Mouse (Mus musculus) midbrain, embryonic 16.5 days (tissue): ENCODE measurements around the gene Siglec1. TPM values are rescaled to one million over a fixed set of nuclear protein-coding genes. Genes with fewer than 3 reads are reported as not detected.

Experiments used
- ATAC-seq: fragments of 200-750 bp; cut with Nextera tagmentation; 2 replicates; pipeline ENCODE4 v1.8.0; 2017; ENCODE audit warnings: moderate TSS enrichment
- H3K27ac ChIP-seq: fragments of 300-500 bp; sonication (generic); 2 replicates; pipeline ENCODE4 v1.5.1; 2014; ENCODE audit warnings: mild to moderate bottlenecking, low read length, mixed read lengths
- H3K27me3 ChIP-seq: fragments of 300-500 bp; sonication (generic); 2 replicates; pipeline ENCODE4 v1.6.1; 2014; ENCODE audit warnings: low read depth, low read length, mixed read lengths; ENCODE audit not compliant: control insufficient read depth, insufficient read depth
- H3K36me3 ChIP-seq: fragments of 300-500 bp; sonication (generic); 2 replicates; pipeline ENCODE4 v1.6.1; 2014; ENCODE audit warnings: mild to moderate bottlenecking, low read length, moderate library complexity, mixed read lengths; ENCODE audit not compliant: control insufficient read depth, insufficient read depth
- H3K4me1 ChIP-seq: fragments of 300-500 bp; sonication (generic); 2 replicates; pipeline ENCODE4 v1.6.1; 2014; ENCODE audit warnings: mild to moderate bottlenecking, low read length, mixed read lengths; ENCODE audit not compliant: control insufficient read depth, insufficient read depth
- H3K4me2 ChIP-seq: fragments of 300-500 bp; sonication (generic); 2 replicates; pipeline ENCODE4 v1.6.1; 2014; ENCODE audit warnings: mild to moderate bottlenecking, low read length, mixed read lengths
- H3K4me3 ChIP-seq: fragments of 300-500 bp; sonication (generic); 2 replicates; pipeline ENCODE4 v1.5.1; 2014; ENCODE audit warnings: low read depth, mild to moderate bottlenecking, low read length, moderate library complexity, mixed read lengths
- H3K9ac ChIP-seq: fragments of 300-500 bp; sonication (generic); 2 replicates; pipeline ENCODE4 v1.6.1; 2014; ENCODE audit warnings: low read depth, low read length, mixed read lengths
- H3K9me3 ChIP-seq: fragments of 300-500 bp; sonication (generic); replicated peaks from 2 replicates; pipeline ENCODE4 v1.6.1; 2014; ENCODE audit warnings: mild to moderate bottlenecking, low read length, mixed read lengths; ENCODE audit not compliant: control insufficient read depth, poor library complexity, severe bottlenecking
- WGBS: fragments of 180-500 bp; shearing (Covaris S2); extraction: QIAGEN DNeasy Blood & Tissue Kit; methylation state at CpG from one replicate; pipeline ENCODE4 v1.1.7; 2014; 5-methylcytosine and 5-hydroxymethylcytosine counted together
- polyA plus RNA-seq: library from polyadenylated mRNA; unstranded; fragments of >200 nt; fragmentation: Nextera tagmentation; extraction: Ambion mirVana; gene quantifications from 2 replicates; pipeline ENCODE4 v1.2.1, GENCODE M21; 2015

The Siglec1 gene
- polyA plus RNA-seq, 1 experiment from 2014 or later, result 0.18 TPM

DNA sequence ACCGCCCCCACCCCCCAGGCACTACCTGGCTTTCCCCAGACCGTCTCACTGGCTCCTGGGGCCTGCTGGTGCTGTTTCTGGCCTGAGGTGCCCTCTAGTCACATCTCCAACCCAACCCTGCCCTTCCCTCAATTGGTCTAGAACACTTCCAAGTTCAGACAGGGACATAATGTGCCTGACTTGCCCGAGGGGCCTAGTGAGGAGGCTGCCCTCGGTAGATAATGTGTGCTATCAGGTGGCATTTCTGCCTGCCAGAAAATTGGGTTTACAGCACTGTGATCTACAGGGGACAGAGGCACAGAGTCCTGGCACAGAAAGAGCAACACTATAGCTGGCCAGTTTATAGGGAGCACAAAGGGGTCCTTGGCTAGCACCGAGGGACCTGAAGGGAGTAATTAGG lies 34.5 kb downstream of the Siglec1 start:
- Histone ChIP-seq H3K36me3 (no peaks in the 10 kb centered on the region), H3K27me3 (peaks cover 40% of the 10 kb centered on the region), H3K4me2 (no peak overlapping the region), H3K9me3 (no peaks in the 10 kb centered on the region), H3K4me1 (peaks cover 16% of the 10 kb centered on the region), H3K27ac (no peak overlapping the region), H3K9ac (no peak overlapping the region), H3K4me3 (no peak overlapping the region)
- 74% methylated on average over 5 of the region's 5 CpGs for WGBS
- ATAC-seq, result no peak

- Histone ChIP-seq H3K4me1 (peaks cover 3% of the 10 kb centered on the region; the same call in 1 of the 2 replicates), H3K27me3 (peaks cover 9% of the 10 kb centered on the region), H3K9ac (no peak overlapping the region), H3K4me3 (no peak overlapping the region), H3K9me3 (no peaks in the 10 kb centered on the region), H3K27ac (no peak overlapping the region), H3K4me2 (no peak overlapping the region), H3K36me3 (no peaks in the 10 kb centered on the region)
- ATAC-seq, result no peak
- 89% methylated on average over 2 of the region's 2 CpGs for WGBS
Observed at GRCm38 (mm10) chr2:131046025-131046424, 40.5 kb downstream of the Siglec1 start.

DNA sequence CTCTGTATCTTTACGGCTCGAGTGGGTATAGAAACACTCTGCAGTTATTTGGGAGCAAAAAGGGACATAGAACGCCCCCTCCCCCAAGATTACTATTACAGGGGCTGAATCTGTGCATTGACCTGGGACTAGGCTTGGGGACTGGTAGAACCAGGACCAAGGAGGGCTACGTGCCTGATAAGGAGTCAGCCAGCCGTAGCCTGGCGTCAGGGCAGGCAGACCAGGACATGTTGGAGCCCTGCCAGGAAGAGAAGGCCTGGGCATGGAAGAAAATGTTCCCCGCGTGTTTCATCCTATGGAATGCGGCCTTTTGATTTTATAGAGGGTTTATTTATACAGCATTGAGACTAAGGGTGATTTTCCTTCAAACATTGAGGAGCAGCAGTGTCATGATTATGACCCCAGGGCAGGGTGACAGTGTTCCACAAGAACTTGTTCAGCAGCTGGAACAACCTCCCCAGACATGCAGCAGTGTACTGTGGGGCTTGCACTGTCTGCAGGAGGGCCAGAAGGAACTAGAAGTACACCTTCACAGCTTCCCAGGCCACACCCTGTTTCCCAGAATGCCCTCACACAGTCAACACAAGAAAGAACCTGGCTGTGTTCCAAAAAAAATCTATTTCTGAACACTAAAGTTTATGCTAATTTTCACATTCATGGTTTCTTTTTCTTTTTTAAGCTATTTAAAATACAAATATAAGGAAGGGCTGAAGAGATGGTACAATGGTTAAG lies 41.4 kb downstream of the Siglec1 start:
- no peak for ATAC-seq
- H3K4me3 ChIP-seq, result no peak overlapping the region
- H3K27ac ChIP-seq, result no peak overlapping the region
- no peak overlapping the region for H3K4me2 ChIP-seq
- no peaks in the 10 kb centered on the region for H3K36me3 ChIP-seq
- H3K27me3 ChIP-seq, result peaks cover 9% of the 10 kb centered on the region
- H3K4me1 ChIP-seq, result peaks cover 7% of the 10 kb centered on the region
- no peak overlapping the region for H3K9ac ChIP-seq
- H3K9me3 ChIP-seq, result no peaks in the 10 kb centered on the region
- WGBS, result 79% methylated on average over 9 of the region's 9 CpGs

GRCm38 (mm10) chr2:131044354-131044852 lies 42.2 kb downstream of the Siglec1 start:
- H3K36me3 ChIP-seq, result no peaks in the 10 kb centered on the region
- peaks cover 9% of the 10 kb centered on the region for H3K27me3 ChIP-seq
- no peak overlapping the region for H3K9ac ChIP-seq
- no peak for ATAC-seq
- no peaks in the 10 kb centered on the region for H3K9me3 ChIP-seq
- WGBS, result 10% methylated on average over 7 of the region's 7 CpGs
- no peak overlapping the region for H3K4me3 ChIP-seq
- H3K4me1 ChIP-seq, result peaks cover 10% of the 10 kb centered on the region
- H3K27ac ChIP-seq, result no peak overlapping the region
- H3K4me2 ChIP-seq, result no peak overlapping the region

GRCm38 (mm10) chr2:131042988-131043387 lies 43.6 kb downstream of the Siglec1 start, which contains the start of gene Gfra4:
TSS of gene Gfra4 (minus strand) at chr2:131043088.
- 69% methylated on average over 2 of the region's 2 CpGs for WGBS
- Histone ChIP-seq H3K9ac (peak within 1 kb of the TSS; percentile 64), H3K27me3 (peaks cover 9% of the 10 kb centered on the region), H3K9me3 (no peaks in the 10 kb centered on the region), H3K27ac (peak within 1 kb of the TSS; percentile 78), H3K4me3 (peak within 1 kb of the TSS; percentile 48), H3K36me3 (no peaks in the 10 kb centered on the region), H3K4me2 (peak within 1 kb of the TSS; percentile 63), H3K4me1 (peaks cover 10% of the 10 kb centered on the region)
- no peak for ATAC-seq

DNA sequence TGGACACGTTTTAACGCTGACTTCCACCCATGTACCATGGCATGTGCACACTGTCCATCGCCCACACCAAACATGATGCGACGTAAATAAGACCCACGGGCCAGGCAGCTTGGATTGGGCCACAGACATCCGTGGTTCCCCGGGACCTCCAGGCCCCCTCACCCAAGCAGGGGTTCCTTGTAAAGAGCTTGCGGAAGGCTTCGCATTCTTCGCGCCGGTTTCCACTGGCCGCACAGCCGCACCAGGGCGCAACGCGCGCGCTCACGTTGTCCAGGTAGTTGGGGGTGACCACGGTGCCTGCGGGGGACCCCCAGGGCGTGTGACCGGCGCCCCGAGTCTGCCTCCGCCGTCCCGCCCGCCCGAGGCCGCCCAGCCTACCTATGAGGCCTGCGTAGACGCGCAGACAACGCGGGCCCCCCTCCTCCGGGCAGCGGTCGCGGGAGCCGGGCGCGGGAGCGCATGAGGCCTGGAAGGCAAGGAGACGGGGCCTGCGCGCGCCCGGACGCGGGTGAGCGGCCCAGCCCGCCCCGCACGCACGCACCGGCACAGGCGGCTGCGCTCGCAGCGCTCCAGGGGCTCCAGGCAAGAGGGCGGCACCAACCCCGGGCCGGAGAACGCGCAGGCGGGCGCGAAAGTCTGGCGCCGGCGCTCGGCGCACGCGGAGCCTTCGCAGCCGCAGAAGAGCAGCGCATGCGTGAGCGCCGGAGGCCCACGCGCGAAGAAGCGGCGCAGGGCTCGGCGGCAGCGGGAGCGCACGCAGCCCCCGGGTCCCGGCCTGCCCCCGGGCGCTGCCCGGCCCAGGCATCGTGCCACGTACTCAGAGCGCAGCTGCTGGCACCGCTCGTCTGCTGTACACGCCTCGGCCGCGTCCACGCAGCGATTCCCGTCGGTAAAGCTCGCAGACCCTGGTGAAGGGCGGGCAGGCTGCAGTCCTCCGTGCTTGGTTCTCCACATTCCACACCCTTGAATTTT lies 45.4 kb downstream of the Siglec1 start:
- Histone ChIP-seq H3K27ac (peak overlapping the region; percentile 78), H3K36me3 (no peaks in the 10 kb centered on the region), H3K4me1 (peaks cover 10% of the 10 kb centered on the region), H3K4me2 (peak overlapping the region; percentile 63), H3K27me3 (peaks cover 9% of the 10 kb centered on the region), H3K4me3 (peak overlapping the region; percentile 48), H3K9me3 (no peaks in the 10 kb centered on the region), H3K9ac (peak overlapping the region; percentile 64)
- WGBS, result 3% methylated on average over 90 of the region's 115 CpGs
- peak; percentile 89 for ATAC-seq

DNA sequence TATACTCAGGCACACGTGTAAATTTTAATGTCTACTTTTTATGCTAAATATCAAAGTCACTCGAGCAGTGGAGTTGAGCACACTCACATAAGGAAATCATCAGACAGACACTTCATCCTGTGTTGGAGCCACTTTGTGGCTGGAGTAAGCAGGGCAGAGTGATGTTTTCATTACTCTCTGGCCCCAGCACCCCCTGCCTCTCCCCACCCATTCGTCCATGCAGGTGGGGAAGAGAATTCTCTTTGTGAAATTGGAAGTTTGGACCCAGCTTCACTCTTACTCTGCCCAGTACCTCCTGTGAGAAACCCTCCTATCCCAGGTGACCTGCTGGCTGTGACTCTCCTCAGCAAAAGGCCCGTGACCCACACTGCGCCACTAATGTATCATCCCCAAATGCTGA lies 47.9 kb downstream of the Siglec1 start:
- WGBS, result 93% methylated on average over 5 of the region's 5 CpGs
- Histone ChIP-seq H3K4me1 (peaks cover 10% of the 10 kb centered on the region), H3K9ac (no peak overlapping the region), H3K36me3 (no peaks in the 10 kb centered on the region), H3K4me2 (no peak overlapping the region), H3K27me3 (peaks cover 9% of the 10 kb centered on the region), H3K27ac (no peak overlapping the region), H3K4me3 (no peak overlapping the region), H3K9me3 (no peaks in the 10 kb centered on the region)
- ATAC-seq, result no peak

DNA sequence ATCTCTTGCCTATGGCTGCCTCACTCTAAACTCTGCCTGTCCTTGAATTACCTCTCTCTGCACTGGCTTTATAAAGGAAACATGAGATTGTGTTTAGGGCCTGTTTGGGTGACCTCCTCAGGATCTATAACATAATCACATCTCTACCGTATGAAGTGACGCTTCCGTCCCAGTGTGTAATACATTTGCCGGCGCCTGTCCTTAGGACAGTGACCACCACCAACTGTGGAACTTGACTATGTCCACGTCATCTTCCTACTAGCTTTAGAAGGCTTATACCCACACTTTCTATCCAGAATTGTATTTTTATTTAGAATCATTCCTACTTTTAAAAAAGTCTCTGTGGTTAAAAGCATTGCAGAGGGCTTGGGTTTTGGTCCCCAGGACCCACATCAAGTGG lies 48.4 kb downstream of the Siglec1 start:
- H3K27ac ChIP-seq, result no peak overlapping the region
- H3K4me3 ChIP-seq, result no peak overlapping the region
- H3K4me1 ChIP-seq, result peaks cover 10% of the 10 kb centered on the region
- ATAC-seq, result no peak
- H3K9me3 ChIP-seq, result no peaks in the 10 kb centered on the region
- H3K36me3 ChIP-seq, result no peaks in the 10 kb centered on the region
- H3K9ac ChIP-seq, result no peak overlapping the region
- no peak overlapping the region for H3K4me2 ChIP-seq
- H3K27me3 ChIP-seq, result peaks cover 9% of the 10 kb centered on the region
- 91% methylated on average over 6 of the region's 6 CpGs for WGBS
